Mouse (Mus musculus) hindbrain, embryonic 12.5 days (tissue): ENCODE data around the gene Atp8b3. TPM values are rescaled to one million over a fixed set of nuclear protein-coding genes. Genes with fewer than 3 reads are reported as not detected.

ENCODE experiments used
- ATAC-seq: fragments of 200-750 bp; cut with Nextera tagmentation; 2 replicates; pipeline ENCODE4 v1.8.0; 2017; ENCODE audit warnings: moderate TSS enrichment; ENCODE audit not compliant: low FRiP score
- H3K27ac ChIP-seq: fragments of 300-500 bp; sonication (generic); 2 replicates; pipeline ENCODE4 v1.5.1; 2016; ENCODE audit warnings: mild to moderate bottlenecking
- H3K27me3 ChIP-seq: fragments of 300-500 bp; sonication (generic); 2 replicates; pipeline ENCODE4 v1.6.1; 2016; ENCODE audit warnings: mild to moderate bottlenecking
- H3K36me3 ChIP-seq: fragments of 300-500 bp; sonication (generic); 2 replicates; pipeline ENCODE4 v1.6.1; 2016; ENCODE audit warnings: mild to moderate bottlenecking
- H3K4me1 ChIP-seq: fragments of 300-500 bp; sonication (generic); 2 replicates; pipeline ENCODE4 v1.6.1; 2016
- H3K4me2 ChIP-seq: fragments of 300-500 bp; sonication (generic); replicated peaks from 2 replicates; pipeline ENCODE4 v1.6.1; 2016; ENCODE audit warnings: mild to moderate bottlenecking
- H3K4me3 ChIP-seq: fragments of 300-500 bp; sonication (generic); 2 replicates; pipeline ENCODE4 v1.5.1; 2016; ENCODE audit warnings: mild to moderate bottlenecking
- H3K9ac ChIP-seq: fragments of 300-500 bp; sonication (generic); 2 replicates; pipeline ENCODE4 v1.6.1; 2016; ENCODE audit warnings: mild to moderate bottlenecking, moderate library complexity
- H3K9me3 ChIP-seq: fragments of 300-500 bp; sonication (generic); replicated peaks from 2 replicates; pipeline ENCODE4 v1.6.1; 2016; ENCODE audit warnings: mild to moderate bottlenecking
- WGBS: fragments of 180-500 bp; shearing (Covaris S2); methylation state at CpG from one replicate; pipeline ENCODE4 v1.1.7; 2016; 5-methylcytosine and 5-hydroxymethylcytosine counted together
- polyA plus RNA-seq: library from polyadenylated mRNA; unstranded; fragments of >200 nt; fragmentation: Nextera tagmentation; extraction: Ambion mirVana; gene quantifications from 2 replicates; pipeline ENCODE4 v1.2.1, GENCODE M21; 2016

The Atp8b3 gene
- polyA plus RNA-seq, 1 experiment from 2014 or later, result 0.93 TPM

DNA sequence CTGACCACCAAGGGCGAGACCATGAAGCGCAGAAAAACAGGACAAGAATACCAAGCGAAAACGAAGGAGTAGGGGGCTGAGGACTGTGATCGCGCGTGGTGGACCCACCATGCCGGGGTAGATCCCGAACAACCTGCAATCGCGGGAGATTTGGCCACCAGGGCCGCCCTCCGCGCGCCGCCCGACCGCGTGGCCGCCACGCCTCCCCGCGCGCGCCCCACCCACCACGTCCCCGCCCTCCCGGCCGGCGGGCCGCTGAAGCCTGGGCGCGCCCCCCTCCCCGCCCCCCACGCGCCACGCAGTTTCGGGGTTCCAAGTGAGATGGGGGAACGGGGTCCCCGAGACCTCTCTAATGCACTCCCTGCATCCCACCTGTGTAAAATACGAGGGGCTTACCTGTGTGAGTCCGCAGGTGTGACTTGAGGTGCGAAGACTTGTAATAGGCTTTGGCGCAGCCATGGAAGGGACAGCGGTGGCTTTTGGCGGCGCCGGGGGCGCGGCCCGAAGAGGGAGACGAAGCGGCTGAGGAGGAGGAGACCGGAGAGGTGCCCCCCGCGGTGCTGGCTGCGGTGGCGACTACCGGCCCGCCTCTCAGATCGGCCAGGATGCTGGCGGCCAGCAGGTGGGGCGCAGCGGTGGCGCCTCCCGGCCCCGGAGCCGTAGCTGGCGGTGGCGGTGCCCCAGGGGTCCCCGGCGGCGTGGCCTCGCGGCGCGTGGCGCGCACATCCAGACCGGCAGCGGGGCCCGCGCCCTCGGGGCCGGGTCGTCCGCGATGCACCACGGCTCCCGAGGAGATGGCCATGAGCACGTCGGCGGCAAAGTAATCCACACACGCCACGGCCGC is 37.6 kb upstream of the Atp8b3 start:
- Histone ChIP-seq H3K9ac (peak overlapping the region; percentile 83), H3K36me3 (no peaks in the 10 kb centered on the region), H3K4me3 (peak overlapping the region; percentile 77), H3K4me1 (peaks cover 52% of the 10 kb centered on the region), H3K27me3 (no peaks in the 10 kb centered on the region), H3K4me2 (peak overlapping the region; percentile 96), H3K27ac (peak overlapping the region; percentile 81), H3K9me3 (no peaks in the 10 kb centered on the region)
- WGBS, result under 1% methylated on average over 85 of the region's 96 CpGs
- no peak for ATAC-seq

DNA sequence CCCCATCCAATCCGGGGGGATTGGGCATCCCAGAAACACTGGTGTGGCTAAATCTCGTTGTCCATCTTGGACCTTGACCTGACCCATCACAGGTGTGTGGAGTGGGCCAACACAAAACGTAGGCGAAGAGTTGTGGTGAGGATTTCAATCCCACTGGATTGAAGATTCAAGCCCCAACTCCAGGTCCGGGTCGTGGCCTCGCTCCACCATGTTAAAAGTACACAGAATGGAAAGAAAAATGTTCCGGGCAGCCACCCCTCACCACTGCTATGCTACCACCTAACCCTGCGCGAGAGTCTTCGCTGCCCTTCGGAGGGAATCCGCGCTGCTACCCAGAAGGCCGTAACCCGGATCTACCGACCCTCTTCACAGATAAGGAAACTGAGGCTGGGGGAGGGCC is 37.0 kb upstream of the Atp8b3 start:
- Histone ChIP-seq H3K4me1 (peaks cover 59% of the 10 kb centered on the region), H3K27me3 (no peaks in the 10 kb centered on the region), H3K4me3 (peak overlapping the region; percentile 77), H3K27ac (no peak overlapping the region), H3K9ac (peak overlapping the region; percentile 83), H3K9me3 (no peaks in the 10 kb centered on the region), H3K4me2 (peak overlapping the region; percentile 96), H3K36me3 (no peaks in the 10 kb centered on the region)
- 15% methylated on average over 17 of the region's 17 CpGs for WGBS
- ATAC-seq, result no peak

DNA sequence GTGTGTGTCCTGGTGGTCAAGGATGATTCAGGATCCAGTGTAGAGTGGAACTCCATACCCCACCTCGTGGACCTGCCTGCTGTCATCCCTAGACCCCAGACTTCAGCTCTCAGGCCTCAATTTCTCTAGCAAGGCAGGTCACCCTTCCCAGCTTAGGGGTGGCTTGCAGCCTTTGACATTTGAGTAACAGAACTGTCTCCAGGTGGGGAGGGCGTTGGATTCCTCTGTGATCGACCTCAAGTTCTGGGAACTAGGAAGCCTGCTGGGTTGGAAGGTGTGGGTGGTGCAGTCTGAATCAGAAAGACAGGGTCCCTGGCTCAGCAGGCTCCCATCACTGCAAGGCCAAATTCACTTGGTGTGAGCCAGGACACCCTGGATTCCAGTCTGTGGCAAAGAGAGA is 36.0 kb upstream of the Atp8b3 start:
- no peak for ATAC-seq
- peak overlapping the region; percentile 96 for H3K4me2 ChIP-seq
- peaks cover 69% of the 10 kb centered on the region for H3K4me1 ChIP-seq
- no peak overlapping the region for H3K27ac ChIP-seq
- H3K4me3 ChIP-seq, result no peak overlapping the region
- 0 out of 2 replicates have a peak overlapping the region, but pooled peaks have one; percentile 83 for H3K9ac ChIP-seq
- H3K36me3 ChIP-seq, result no peaks in the 10 kb centered on the region
- 73% methylated on average over 3 of the region's 3 CpGs for WGBS
- H3K9me3 ChIP-seq, result no peaks in the 10 kb centered on the region
- no peaks in the 10 kb centered on the region for H3K27me3 ChIP-seq

DNA sequence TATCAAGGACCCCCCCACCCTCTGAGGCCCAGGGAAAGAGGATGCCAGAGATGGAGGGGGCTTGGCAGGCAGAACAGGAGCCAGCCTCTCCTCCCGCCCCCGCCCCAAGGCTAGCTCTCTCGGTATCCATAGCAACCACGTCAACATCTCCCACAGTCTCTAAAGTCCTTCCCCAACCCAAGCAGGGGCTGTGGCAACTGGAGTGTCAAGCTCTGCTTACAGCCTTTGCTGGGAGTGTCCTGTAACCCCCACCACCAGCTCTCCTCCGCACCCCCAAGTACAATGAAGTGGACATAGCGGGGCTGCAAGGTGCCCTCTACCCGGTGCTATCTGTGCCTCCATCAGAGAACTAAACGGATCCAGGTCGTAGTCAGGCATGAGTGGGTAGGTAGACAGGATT is 35.0 kb upstream of the Atp8b3 start:
- H3K9me3 ChIP-seq, result no peaks in the 10 kb centered on the region
- 54% methylated on average over 9 of the region's 9 CpGs for WGBS
- H3K4me3 ChIP-seq, result no peak overlapping the region
- ATAC-seq, result no peak
- no peaks in the 10 kb centered on the region for H3K27me3 ChIP-seq
- peaks cover 73% of the 10 kb centered on the region for H3K4me1 ChIP-seq
- H3K36me3 ChIP-seq, result no peaks in the 10 kb centered on the region
- H3K9ac ChIP-seq, result peak overlapping the region; percentile 5; the same call in 1 of the 2 replicates
- H3K27ac ChIP-seq, result no peak overlapping the region
- no peak overlapping the region for H3K4me2 ChIP-seq

DNA sequence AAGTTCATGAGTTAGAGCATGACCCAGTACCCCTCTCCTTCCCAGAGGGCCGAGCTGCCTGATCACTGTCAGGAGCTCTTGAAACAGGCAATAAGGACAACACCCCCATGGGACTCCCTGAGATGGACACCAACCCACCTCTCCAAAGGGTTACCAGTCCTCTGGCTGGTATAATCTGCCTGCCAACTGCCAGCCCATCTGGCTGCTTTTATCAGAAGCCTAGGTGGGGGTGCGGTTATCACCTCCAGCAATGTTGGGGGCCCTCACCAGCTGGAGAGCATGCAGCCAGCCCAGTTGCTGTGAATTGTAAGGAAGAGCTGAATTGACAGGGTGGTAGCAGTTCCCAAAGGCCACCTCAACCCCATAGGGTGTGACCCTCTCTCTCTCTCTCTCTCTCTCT is 33.6 kb upstream of the Atp8b3 start:
- Histone ChIP-seq H3K4me2 (no peak overlapping the region), H3K4me1 (peaks cover 65% of the 10 kb centered on the region)
- WGBS, result 87% methylated on average over 2 of the region's 2 CpGs

DNA sequence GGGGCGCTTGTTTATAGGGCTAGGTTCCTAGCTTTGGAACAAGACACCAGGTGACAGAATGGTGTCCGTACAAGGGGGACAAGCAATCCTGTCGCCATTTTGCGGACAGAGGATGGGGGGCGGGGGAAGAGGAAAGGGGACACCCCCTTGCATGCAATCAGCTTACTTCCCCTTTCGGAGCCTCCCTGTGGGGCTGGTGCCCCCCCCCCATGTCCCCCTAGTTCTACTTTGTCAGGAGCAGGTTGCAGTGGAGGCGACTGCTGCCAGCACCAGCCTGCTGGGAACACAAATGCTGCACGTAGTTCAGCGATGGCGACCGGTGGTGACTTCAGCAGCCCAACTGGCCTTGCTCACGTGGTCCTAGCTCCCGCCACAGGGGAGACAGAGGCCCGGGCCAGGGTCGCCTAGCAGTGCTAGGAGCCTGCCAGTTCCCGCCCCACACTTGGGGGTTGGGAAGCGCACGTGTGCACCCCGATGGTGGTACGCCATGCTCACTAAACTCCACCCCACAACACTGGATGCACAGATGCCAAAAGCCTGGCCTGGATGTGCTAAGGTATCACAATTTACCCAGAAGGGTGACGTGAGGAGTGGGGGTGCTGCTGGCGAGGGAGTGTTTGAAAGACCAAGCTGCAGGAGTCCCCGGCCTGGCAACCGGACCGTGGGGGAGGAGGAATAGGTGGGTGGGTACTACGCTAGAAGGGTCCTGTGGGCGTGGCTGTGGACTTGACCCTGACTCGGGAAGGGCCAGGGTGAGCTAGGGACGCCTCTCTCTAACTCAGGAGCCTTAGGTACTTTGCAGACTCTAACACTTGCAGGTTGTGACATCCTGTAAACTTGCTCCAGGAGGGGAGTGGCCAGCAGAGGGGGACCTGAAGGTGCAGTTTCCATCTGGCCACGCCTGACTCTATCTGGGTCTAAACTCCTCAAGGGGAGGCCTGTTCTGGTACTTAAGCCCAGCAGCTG is 32.2 kb upstream of the Atp8b3 start:
- H3K27ac ChIP-seq, result peak overlapping the region; percentile 35; the same call in 1 of the 2 replicates
- WGBS, result 16% methylated on average over 29 of the region's 30 CpGs

More for the DNA sequence above, 33.6 kb upstream of the Atp8b3 start:
- no peak overlapping the region for H3K27ac ChIP-seq
- no peaks in the 10 kb centered on the region for H3K9me3 ChIP-seq
- H3K36me3 ChIP-seq, result peaks cover 11% of the 10 kb centered on the region
- H3K9ac ChIP-seq, result no peak overlapping the region
- H3K4me3 ChIP-seq, result no peak overlapping the region
- ATAC-seq, result no peak
- no peaks in the 10 kb centered on the region for H3K27me3 ChIP-seq

DNA sequence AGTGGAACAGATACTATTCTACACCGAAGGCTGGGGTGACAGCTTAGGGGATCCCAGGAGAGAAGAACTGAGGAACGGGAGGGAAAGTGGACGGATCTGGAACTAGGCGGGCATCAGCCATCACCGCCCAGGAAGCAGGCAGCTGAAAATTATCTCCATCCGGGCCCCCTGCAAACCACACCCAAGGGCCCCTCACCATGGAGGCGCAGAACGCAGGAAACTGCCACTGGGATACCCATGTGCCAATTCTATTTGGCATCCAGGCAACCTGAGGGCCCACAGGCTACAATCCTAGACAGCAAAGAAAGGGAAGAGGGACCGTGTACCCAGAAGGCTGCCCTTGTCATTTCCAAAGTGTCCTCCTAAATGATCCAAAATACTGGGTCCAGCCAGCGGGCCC is 31.5 kb upstream of the Atp8b3 start:
- Histone ChIP-seq H3K9me3 (no peaks in the 10 kb centered on the region), H3K36me3 (peaks cover 11% of the 10 kb centered on the region), H3K4me2 (peak overlapping the region; percentile 46), H3K9ac (peak overlapping the region; percentile 64; the same call in 1 of the 2 replicates), H3K4me3 (0 out of 2 replicates have a peak overlapping the region, but pooled peaks have one; percentile 8), H3K4me1 (peaks cover 69% of the 10 kb centered on the region), H3K27ac (no peak overlapping the region), H3K27me3 (no peaks in the 10 kb centered on the region)
- 89% methylated on average over 10 of the region's 10 CpGs for WGBS
- no peak for ATAC-seq

More for the DNA sequence above, 32.2 kb upstream of the Atp8b3 start:
- Histone ChIP-seq H3K9ac (peak overlapping the region; percentile 64), H3K4me2 (peak overlapping the region; percentile 46), H3K36me3 (peaks cover 11% of the 10 kb centered on the region), H3K4me1 (peaks cover 71% of the 10 kb centered on the region), H3K9me3 (no peaks in the 10 kb centered on the region), H3K4me3 (peak overlapping the region; percentile 8), H3K27me3 (no peaks in the 10 kb centered on the region)
- no peak for ATAC-seq

DNA sequence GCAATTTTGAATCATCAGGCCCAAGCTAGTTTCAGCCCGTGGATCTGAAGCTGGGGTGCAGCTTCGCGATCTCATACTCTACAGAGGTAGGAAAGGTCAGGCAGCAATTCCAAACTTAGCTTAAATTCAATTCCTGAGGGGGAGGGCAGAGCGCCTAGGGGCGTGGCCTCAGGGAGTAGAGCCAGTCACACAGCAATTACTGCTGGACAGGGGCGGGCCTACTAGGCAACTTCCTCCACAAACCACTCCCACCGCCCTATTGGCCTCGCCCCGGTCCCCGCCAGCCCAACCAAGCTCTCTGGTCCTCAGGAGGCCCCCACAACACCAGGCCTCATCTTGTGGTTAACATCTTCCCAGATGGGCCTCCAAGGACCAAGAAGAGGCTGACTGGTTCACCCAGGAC is 30.7 kb upstream of the Atp8b3 start:
- Histone ChIP-seq H3K9me3 (no peaks in the 10 kb centered on the region), H3K4me3 (no peak overlapping the region), H3K4me1 (peaks cover 62% of the 10 kb centered on the region), H3K27ac (peak overlapping the region; percentile 40; the same call in 1 of the 2 replicates), H3K4me2 (peak overlapping the region; percentile 13; the same call in 1 of the 2 replicates), H3K27me3 (no peaks in the 10 kb centered on the region), H3K36me3 (peaks cover 11% of the 10 kb centered on the region), H3K9ac (no peak overlapping the region)
- no peak for ATAC-seq
- WGBS, result 46% methylated on average over 10 of the region's 10 CpGs

DNA sequence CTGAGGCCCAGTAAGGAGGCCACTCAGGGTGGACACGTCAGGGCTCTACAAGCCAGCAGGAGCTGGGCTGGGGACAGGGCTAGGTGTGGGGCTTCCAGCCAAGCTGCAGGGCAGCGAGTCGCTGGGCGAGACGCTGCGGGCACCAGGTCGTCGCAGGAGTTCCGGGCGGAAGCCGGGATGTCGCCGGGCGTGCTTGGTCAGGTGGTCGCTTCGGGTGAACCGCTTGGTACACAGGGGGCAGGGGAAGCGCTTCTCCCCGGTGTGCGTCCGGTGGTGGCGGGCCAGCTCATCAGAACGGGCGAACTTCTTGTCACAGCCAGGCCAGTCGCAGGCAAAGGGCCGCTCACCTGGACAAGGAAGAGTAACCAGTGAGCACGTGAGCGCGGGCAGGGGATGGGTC is 30.0 kb upstream of the Atp8b3 start:
- H3K27ac ChIP-seq, result no peak overlapping the region
- peaks cover 54% of the 10 kb centered on the region for H3K4me1 ChIP-seq
- whole genome bisulfite sequencing, result 93% methylated on average over 29 of the region's 29 CpGs
- H3K9me3 ChIP-seq, result no peaks in the 10 kb centered on the region
- H3K4me2 ChIP-seq, result no peak overlapping the region
- 0 out of 2 replicates have a peak overlapping the region, but pooled peaks have one; percentile 8 for H3K9ac ChIP-seq
- ATAC-seq, result no peak
- H3K4me3 ChIP-seq, result no peak overlapping the region
- H3K36me3 ChIP-seq, result peaks cover 11% of the 10 kb centered on the region
- no peaks in the 10 kb centered on the region for H3K27me3 ChIP-seq

DNA sequence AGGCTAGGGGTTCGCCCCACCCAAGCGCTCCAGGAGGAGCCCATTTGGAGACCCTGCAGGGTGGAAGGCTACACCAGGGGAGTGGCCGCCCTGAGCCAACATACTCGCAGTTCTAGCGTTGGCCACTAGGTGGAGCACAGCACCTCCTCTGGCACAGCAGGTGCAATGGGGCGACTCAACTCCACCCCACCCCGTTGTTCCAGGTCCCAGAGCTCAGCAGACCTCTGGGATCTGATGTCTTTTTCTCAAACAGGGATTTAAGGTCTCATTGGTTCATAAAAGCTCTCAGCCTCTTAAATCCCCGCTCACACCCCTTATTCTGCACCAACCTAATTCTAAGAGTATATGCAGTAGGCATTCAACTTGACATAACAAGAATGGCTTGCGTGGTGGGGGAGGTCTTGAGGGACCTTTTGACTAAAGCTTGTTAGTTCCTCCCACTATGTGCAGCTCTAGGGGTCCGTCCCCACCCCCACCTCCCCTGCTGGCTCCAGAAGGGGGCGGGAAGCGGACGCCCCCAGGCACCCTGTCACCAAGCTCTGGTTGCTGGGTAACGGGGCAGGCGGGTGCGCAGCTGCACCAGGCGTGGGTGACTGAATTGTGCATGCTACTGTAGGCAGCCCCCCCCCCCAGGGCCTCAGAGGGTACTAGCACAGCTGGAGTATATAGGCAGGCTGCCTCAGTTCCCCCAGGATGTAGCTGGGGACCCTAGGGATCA is 27.6 kb upstream of the Atp8b3 start:
- peak overlapping the region; percentile 84 for H3K27ac ChIP-seq
- no peaks in the 10 kb centered on the region for H3K9me3 ChIP-seq
- H3K27me3 ChIP-seq, result no peaks in the 10 kb centered on the region
- ATAC-seq, result peak; percentile 79
- H3K9ac ChIP-seq, result peak overlapping the region; percentile 32; the same call in 1 of the 2 replicates
- H3K4me3 ChIP-seq, result peak overlapping the region; percentile 15; the same call in 1 of the 2 replicates
- H3K4me2 ChIP-seq, result peak overlapping the region; percentile 39
- WGBS, result 21% methylated on average over 17 of the region's 17 CpGs
- peaks cover 11% of the 10 kb centered on the region for H3K36me3 ChIP-seq
- peaks cover 51% of the 10 kb centered on the region for H3K4me1 ChIP-seq

DNA sequence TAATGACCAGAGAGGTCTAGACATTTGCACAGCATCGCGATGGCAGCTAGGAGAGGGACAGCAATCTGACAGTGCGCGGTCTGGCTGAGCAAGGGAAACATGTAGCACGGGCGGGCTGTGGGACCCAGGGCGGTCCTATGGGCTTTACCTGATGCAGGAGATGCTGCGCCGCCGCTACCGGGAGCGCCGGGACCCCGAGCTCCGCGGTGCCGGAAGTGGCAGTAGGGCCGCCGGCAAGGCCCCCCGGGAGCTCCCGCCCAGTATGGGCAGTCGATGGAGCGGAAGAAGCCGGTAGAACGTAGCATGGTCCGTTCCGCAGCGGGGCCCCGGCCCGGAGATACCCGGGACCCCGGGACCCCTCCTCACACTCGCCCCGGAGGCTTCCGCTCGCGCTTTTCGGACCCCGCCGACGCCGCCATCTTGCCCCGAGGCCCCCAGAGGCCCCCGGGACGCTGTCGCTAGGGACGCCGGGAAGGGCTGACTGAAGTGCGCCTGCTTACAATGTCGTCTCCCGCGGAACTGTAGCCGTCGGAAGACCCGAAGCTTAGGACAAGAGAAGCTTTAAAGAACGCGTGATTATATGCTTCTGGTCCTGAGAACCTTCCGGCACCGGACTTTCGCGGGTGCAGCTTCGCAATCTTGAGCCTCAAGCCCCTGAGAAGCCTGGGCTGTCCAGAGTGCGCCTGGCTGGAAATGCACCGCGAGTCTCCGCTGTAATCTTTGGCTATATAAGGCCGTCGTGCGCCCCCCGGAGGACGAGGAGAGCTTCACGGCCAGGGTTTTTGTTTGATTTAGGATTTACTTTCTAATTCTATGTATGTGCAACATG is 22.4 kb upstream of the Atp8b3 start, which contains the start of gene Rexo1:
TSS of gene Rexo1 (minus strand) at position 445 of the 829 bp plus-strand sequence.
- H3K27me3 ChIP-seq, result no peaks in the 10 kb centered on the region
- H3K9ac ChIP-seq, result peak within 1 kb of the TSS; percentile 94
- peaks cover 47% of the 10 kb centered on the region for H3K4me1 ChIP-seq
- H3K9me3 ChIP-seq, result no peaks in the 10 kb centered on the region
- H3K27ac ChIP-seq, result peak within 1 kb of the TSS; percentile 91
- peak within 1 kb of the TSS; percentile 94 for H3K4me2 ChIP-seq
- H3K4me3 ChIP-seq, result peak within 1 kb of the TSS; percentile 98
- under 1% methylated on average over 72 of the region's 72 CpGs for WGBS
- H3K36me3 ChIP-seq, result no peaks in the 10 kb centered on the region
- ATAC-seq, result peak; percentile 80
